Mouse (Mus musculus) yolk sac, embryonic 10.5 days (tissue): Measurements from ENCODE around the gene Kidins220.

Source experiments
- DNase-seq: peaks from one replicate; pipeline ENCODE4 v3.0.0-alpha.2; 2017; ENCODE audit warnings: low spot score

Gene Kidins220

GRCm38 (mm10) chr12:24974446-24975114 lies at the start of gene Kidins220:
Gene Kidins220 (plus strand): TSS chr12:24974925.
- DNase-seq: peak; percentile 95

GRCm38 (mm10) chr12:24925276-24925675 lies 49.4 kb upstream of the Kidins220 start:
- no peak for DNase-seq

GRCm38 (mm10) chr12:24925684-24926083 lies 49.0 kb upstream of the Kidins220 start:
- no peak for DNase-seq

DNA sequence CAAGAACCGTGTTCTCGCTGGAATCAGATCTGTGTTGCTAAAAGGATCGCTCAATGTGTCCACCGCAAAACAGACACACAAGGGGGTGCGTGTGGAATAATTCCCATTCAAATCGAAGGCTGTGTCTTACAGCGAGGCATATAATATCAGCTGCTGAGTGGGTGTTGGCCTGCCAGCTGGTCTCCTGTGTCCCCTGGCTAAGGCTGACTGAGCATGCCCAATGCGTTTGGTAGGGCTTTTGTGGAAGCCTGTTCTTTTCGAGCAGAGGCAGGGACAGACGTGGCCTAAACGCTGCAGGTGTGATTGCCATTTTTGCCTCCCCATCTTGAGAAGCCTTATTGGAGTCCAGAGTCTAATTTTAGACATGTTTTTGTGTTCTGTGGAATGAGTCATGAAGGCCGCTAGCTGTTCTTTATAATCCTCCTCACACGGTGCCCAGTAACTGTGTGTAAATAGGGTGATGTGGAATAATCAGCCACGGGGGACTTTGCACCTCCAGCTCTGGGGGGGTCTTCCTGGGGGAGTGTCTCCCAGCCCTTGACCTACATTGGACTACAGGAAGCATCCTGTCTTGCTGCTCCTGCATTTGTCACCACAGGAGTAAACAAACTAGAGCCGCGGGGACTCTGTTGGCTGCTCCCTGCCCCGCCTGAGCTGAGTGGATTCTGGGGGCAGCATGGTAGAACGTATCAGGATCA lies 46.5 kb upstream of the Kidins220 start:
- DNase-seq: no peak

GRCm38 (mm10) chr12:24929043-24929442 lies 45.7 kb upstream of the Kidins220 start:
- no peak for DNase-seq

- no peak for DNase-seq
Measured at GRCm38 (mm10) chr12:24930760-24931159, 44.0 kb upstream of the Kidins220 start.

DNA sequence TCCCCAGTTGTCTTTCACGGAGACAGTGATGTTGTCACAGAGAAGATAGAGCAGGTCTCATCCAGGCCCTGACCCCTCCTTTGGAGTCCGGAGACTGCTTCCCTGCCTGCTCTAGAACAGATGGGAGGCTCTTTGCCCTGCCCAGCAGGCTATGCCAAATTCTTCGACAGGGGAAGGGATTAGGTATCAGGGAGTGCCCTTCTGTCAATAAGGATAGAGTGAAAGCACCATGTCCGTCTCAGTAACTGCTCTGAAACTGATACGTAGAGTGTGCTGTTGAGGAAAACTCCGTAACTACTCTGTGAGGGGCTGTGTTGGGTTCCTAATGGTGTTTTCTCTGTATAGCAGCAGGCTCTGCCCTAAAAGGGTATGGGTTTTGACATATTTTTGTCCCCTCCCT lies 42.6 kb upstream of the Kidins220 start:
- DNase-seq: no peak

- no peak for DNase-seq
Measured at GRCm38 (mm10) chr12:24933206-24933775, 41.4 kb upstream of the Kidins220 start.

DNA sequence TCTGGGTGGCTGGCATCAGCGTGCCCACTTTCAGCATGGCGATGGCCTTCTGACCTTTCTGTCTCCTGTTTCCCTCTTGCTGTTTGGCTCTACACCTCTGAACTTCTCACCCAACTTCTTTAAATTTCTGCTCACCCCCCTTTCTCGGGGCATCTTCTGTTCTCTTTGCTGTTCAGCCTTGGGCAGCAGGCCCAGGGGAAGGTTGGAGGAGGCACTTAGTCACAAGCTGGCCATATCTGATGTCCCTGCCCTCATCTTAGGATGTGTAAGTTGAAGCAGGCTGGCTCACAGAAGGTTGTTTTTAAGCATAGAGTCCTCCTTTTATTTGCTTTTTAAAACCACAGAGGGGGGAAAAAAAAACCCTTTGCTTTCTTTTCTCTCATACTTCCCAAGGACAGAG lies 40.7 kb upstream of the Kidins220 start:
- no peak for DNase-seq

- no peak for DNase-seq
Measured at GRCm38 (mm10) chr12:24936281-24936680, 38.4 kb upstream of the Kidins220 start.

- no peak for DNase-seq
Measured at GRCm38 (mm10) chr12:24939372-24939771, 35.4 kb upstream of the Kidins220 start.

- DNase-seq: no peak
Measured at GRCm38 (mm10) chr12:24942619-24943287, 32.0 kb upstream of the Kidins220 start.

- DNase-seq: no peak
Measured at GRCm38 (mm10) chr12:24943427-24943826, 31.3 kb upstream of the Kidins220 start.

- no peak for DNase-seq
Measured at GRCm38 (mm10) chr12:24944597-24944996, 30.1 kb upstream of the Kidins220 start.

DNA sequence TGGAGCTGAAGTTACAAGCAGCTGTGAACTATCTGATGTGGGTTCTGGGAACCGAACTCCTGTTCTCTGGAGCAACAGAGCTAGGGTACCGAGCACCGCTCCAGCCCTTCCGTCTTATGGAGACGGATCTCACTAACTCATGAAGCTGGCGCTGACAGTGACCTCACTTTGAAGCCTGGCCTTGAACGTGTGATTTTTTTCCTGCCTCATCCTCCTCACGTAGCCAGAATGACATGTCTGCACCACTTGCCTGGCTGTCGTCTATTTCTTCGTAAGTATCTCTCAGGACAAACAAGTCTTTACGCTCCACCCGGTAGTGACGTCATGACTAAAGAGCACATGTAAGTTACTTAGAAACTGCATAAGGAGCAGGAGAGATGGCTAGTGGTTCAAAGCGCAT lies 27.7 kb upstream of the Kidins220 start:
- DNase-seq: no peak

DNA sequence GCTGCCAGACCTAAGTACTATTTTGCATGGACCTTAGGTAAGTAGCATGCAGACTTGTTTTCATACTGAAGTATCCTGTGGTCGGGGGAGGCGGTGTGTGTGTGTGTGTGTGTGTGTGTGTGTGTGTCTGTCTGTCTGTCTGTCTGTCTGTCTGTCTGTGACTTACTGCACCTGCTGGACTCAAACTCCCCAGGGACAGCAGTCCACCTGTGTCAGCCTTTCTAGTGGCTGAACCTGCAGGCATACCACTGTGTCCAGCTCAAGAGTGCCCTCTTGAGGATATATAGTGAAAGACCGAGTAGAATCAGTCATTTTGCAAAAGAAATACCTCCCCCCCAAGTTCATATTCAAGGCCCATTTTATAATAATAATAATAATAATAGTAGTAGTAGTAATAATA lies 26.4 kb upstream of the Kidins220 start:
- peak; percentile 20 for DNase-seq

GRCm38 (mm10) chr12:24950376-24951046 lies 24.2 kb upstream of the Kidins220 start:
- no peak for DNase-seq

- DNase-seq: peak; percentile 33
Measured at GRCm38 (mm10) chr12:24952147-24952546, 22.6 kb upstream of the Kidins220 start.

- DNase-seq: no peak
Measured at GRCm38 (mm10) chr12:24955137-24955536, 19.6 kb upstream of the Kidins220 start.

DNA sequence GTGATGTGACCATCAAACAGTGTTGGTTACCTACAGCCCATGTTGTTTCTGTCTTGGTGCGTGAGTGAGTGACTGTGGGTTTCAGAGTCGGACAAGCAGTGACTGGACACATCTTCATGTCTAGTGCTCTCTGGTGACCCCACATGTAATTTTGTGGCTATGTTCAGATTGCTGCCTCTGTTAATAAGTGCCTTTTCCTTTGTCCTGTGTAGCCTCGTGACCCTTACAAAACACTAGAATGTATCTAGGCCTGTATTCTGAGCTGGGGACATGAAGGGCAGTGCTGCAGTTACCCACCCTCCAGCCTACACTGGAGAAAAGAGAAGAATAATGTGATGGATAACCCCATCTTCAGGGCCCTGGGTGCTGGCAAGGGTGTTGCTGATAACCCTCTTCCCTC lies 16.2 kb upstream of the Kidins220 start:
- no peak for DNase-seq

DNA sequence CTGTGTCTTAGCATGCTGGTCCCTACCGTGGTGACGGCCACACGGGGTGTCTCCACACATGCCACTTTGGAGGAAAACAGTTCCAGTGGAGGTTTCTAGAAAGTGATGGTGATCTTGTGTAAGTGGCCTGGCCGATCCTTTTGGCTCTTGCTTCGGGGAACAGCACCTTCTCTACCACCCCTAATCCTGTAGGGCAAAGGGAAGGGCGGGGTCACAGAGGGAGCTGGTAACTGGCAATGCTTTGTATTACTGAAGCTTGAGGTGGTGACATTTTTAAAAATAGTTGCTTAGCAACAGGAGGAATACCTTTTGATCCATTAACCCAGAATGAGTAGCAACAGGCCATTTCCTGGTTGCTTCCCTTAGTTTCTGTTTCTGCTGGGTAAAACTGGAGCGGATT lies 12.9 kb upstream of the Kidins220 start:
- DNase-seq: no peak

DNA sequence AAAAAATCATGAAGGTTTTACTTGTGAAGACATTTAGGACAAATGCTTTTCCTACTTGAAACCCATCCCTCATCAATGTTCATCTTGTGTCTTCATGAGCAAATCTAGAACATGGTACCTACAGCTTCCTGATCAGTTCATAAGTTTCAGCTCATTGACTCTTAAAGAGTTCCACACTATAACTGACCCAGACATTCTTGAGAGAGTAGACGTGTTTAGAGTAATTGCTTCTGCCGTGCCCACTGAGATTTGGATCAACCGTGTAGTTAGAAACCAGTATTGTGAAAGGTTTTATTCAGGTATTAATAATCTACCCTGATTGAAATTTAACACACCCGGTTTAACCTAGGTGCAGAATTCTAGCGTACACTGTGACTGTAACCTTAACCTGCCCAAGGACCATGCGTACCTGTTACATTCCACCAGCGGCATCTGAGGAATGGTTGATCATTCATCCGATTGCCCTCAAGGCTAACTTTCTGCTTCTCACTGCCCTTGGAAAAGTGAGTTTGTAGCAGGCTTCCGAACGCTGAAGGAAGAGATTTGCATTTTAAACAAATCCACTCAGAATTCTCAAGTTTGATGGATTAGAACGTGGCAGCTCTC lies 12.3 kb upstream of the Kidins220 start:
- no peak for DNase-seq
